Mouse (Mus musculus) kidney, adult 2 months (tissue): Measurements from ENCODE around the gene Mrtfb.

Experiments used
- CTCF ChIP-seq: fragments of 200-500 bp; conservative IDR thresholded peaks from 2 replicates; pipeline ENCODE4 v1.5.1; 2011; ENCODE audit warnings: low read depth, mild to moderate bottlenecking, control low read depth, low read length, moderate library complexity, mixed read lengths; ENCODE audit not compliant: insufficient read depth, insufficient read length
- POLR2A ChIP-seq: fragments of 200-500 bp; IDR thresholded peaks from one replicate; pipeline ENCODE4 v1.6.1; 2011; ENCODE audit warnings: low read depth, low read length, control low read depth

- TF ChIP-seq POLR2A = no peak
- TF ChIP-seq CTCF = no peak
These were observed 169.5 kb downstream of the Mrtfb start for GRCm38 (mm10) chr16:13425804-13426203.
